ENCODE assay signal across 9 mouse cellular contexts in genomic region chr5:100919069-100919468, GRCm38 (mm10).
DNase-seq lines count a peak whose midpoint lies in the region; ATAC-seq and TF ChIP-seq lines count a peak whose summit lies in the region.
"Had no signal": no experiment of that assay in that cellular context is flagged by ENCODE, and none has a peak within 500 bp of the region (broad histone marks: within the 10 kb centered on the region; RNA-seq: fewer than 3 reads in every experiment).

No protein-coding gene starts in this region.

- in situ Hi-C loops in Patski (cut with MboI; ENCODE audit: low pct_unique_long_range_greater_than_20kb): loop anchor here (10.0 kb wide), 1 partner anchor 374 kb away; no protein-coding TSS in a partner anchor

- no peak overlapping the region for H3K4me2 ChIP-seq in hindbrain, embryonic 12.5 days (replicated peaks)
- H3K4me2 ChIP-seq: embryonic facial prominence, embryonic 12.5 days had no signal

- no peaks in the 10 kb centered on the region for H3K36me3 ChIP-seq in hindbrain, embryonic 10.5 days
- H3K36me3 ChIP-seq in hindbrain, embryonic 12.5 days: no peaks in the 10 kb centered on the region
- H3K36me3 ChIP-seq: embryonic facial prominence, embryonic 12.5 days had no signal

- peak; percentile 77 for TF ChIP-seq CTCF in Patski (IDR thresholded peaks at IDR 0.05)

- WGBS in hindbrain, embryonic 10.5 days: 28% methylated on average over 9 of the region's 9 CpGs
- WGBS in hindbrain, embryonic 12.5 days: 27% methylated on average over 9 of the region's 9 CpGs

- peaks cover 18% of the 10 kb centered on the region for H3K27me3 ChIP-seq in hindbrain, embryonic 10.5 days (ENCODE audit: insufficient read depth, poor library complexity, severe bottlenecking)
- H3K27me3 ChIP-seq in hindbrain, embryonic 12.5 days: peaks cover 26% of the 10 kb centered on the region
- H3K27me3 ChIP-seq in Patski: peaks cover 25% of the 10 kb centered on the region

- H3K27ac ChIP-seq in hindbrain, embryonic 10.5 days: no peak overlapping the region
- H3K27ac ChIP-seq in hindbrain, embryonic 12.5 days: no peak overlapping the region
- H3K27ac ChIP-seq: embryonic facial prominence, embryonic 12.5 days had no signal

- H3K9ac ChIP-seq in hindbrain, embryonic 12.5 days: no peak overlapping the region
- H3K9ac ChIP-seq: embryonic facial prominence, embryonic 12.5 days had no signal

- no peak overlapping the region for H3K4me3 ChIP-seq in hindbrain, embryonic 10.5 days
- no peak overlapping the region for H3K4me3 ChIP-seq in hindbrain, embryonic 12.5 days
- H3K4me3 ChIP-seq: embryonic facial prominence, embryonic 12.5 days had no signal

- H3K9me3 ChIP-seq in hindbrain, embryonic 10.5 days: no peaks in the 10 kb centered on the region
- no peaks in the 10 kb centered on the region for H3K9me3 ChIP-seq in hindbrain, embryonic 12.5 days (replicated peaks)
- H3K9me3 ChIP-seq: embryonic facial prominence, embryonic 12.5 days had no signal

- DNase-seq in hindbrain, embryonic 10.5 days (ENCODE audit: low spot score): peak; percentile 32
- peak; percentile 66 for DNase-seq in A20 (ENCODE audit: low read depth, low spot score)
- no peak for DNase-seq in Patski (ENCODE audit: low read depth, low spot score)
- peak; percentile 76 for DNase-seq in embryo, embryonic 11 days
- no peak for DNase-seq in ovary, postnatal 36 days (ENCODE audit: low spot score)

- CTCF ChIA-PET in Patski (lab: Charles Lee): interaction anchor here (0.6 to 5.5 kb wide), 15 partner anchors 10 to 1156 kb away, joined by 3 to 129 read pairs (median 3); partner anchors contain the start of gene Abraxas1

- POLR2A ChIA-PET in Patski (lab: Charles Lee): interaction anchor here (0.6 kb wide), 1 partner anchor 1188 kb away, joined by 3 read pairs; no protein-coding TSS in a partner anchor

- H3K4me1 ChIP-seq in hindbrain, embryonic 10.5 days (replicated peaks): peaks cover 8% of the 10 kb centered on the region; the same call in 1 of the 2 replicates
- H3K4me1 ChIP-seq in hindbrain, embryonic 12.5 days: peaks cover 7% of the 10 kb centered on the region; the same call in 1 of the 2 replicates
- H3K4me1 ChIP-seq: embryonic facial prominence, embryonic 12.5 days had no signal

- ATAC-seq in hindbrain, embryonic 12.5 days (ENCODE audit: low FRiP score): no peak
- ATAC-seq in Patski: no peak
- ATAC-seq in inflammation-experienced regulatory T-cells, adult 6 months: peak; percentile 35
- peak; percentile 40 for ATAC-seq in megakaryocyte progenitor cell, adult 5-6 weeks (replicated peaks; ENCODE audit: poor library complexity)

Comparison
In these comparisons a context has a peak if more than half of its experiments do, and no peak if none do; other contexts are left out.
1. DNase-seq: peak in hindbrain, embryonic 10.5 days (single experiment), A20 (single experiment) and embryo, embryonic 11 days (single experiment); none in Patski (single experiment) and ovary, postnatal 36 days (single experiment).
2. ATAC-seq: peak in inflammation-experienced regulatory T-cells, adult 6 months (single experiment) and megakaryocyte progenitor cell, adult 5-6 weeks (single experiment); none in hindbrain, embryonic 12.5 days (single experiment) and Patski (single experiment).